Comparison of ENCODE assay signal across 18 mouse cellular contexts in the genomic region with DNA sequence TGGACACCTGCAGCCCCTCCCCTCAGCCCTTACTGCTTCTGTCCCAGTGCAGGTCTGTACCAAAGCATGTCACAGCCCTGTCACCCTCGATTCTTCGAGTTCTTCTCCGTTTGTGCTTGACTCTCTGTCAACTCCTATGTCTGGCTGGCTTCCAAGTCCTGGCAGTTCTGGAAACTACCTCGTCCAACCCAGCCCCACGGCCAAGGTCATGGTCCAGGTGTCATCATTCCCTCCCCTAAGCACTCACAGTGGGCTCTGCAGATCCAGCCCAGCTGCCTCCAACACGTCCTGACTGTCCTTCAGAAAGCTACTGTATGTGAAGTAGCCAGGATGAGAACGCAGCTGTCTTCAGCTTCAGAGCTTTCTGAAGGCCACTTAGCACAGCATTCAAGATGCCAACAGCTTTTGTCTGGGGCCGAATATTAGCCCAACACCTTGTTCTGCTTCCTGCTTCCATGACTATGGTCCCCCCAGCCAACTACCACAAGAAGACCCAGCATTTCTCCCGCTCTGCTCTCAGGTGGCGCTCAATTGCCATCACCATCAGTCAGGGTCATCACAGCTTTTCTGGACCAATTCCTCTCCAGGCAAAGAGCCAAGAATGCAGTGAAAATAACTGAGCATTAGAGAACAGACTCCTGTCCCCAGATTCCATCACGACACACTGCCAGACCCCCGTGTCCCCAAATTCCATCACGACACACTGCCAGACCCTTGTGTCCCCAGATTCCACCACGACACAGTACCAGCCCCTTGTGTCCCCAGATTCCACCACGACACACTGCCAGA. TPM values are rescaled to one million over a fixed set of nuclear protein-coding genes. Genes with fewer than 3 reads are reported as not detected.
DNase-seq lines count a peak whose midpoint lies in the region; ATAC-seq and TF ChIP-seq lines count a peak whose summit lies in the region.
"Had no signal": no experiment of that assay in that cellular context is flagged by ENCODE, and none has a peak within 500 bp of the region (broad histone marks: within the 10 kb centered on the region; RNA-seq: fewer than 3 reads in every experiment).

No protein-coding gene starts in this region.

- 45% methylated on average over 15 of the region's 15 CpGs for WGBS in heart, adult 2 months
- WGBS in kidney, adult 2 months = 67% methylated on average over 15 of the region's 15 CpGs
- 79% methylated on average over 15 of the region's 15 CpGs for WGBS in kidney, embryonic 16.5 days
- WGBS in heart, embryonic 16.5 days = 36% methylated on average over 15 of the region's 15 CpGs

- H3K4me2 ChIP-seq in kidney, embryonic 16.5 days (replicated peaks; ENCODE audit: low read depth, low read length) = no peak overlapping the region
- H3K4me2 ChIP-seq in heart, embryonic 16.5 days (ENCODE audit: low read depth, low read length) = no peak overlapping the region
- H3K4me2 ChIP-seq: intestine, embryonic 15.5 days; liver, embryonic 13.5 days; neural tube, embryonic 15.5 days; stomach, embryonic 15.5 days had no signal

- no peak for TF ChIP-seq POLR2A in heart, adult 2 months (IDR thresholded peaks at IDR 0.05; ENCODE audit: insufficient read depth, low read depth, low read length)
- TF ChIP-seq POLR2A in kidney, adult 2 months (IDR thresholded peaks at IDR 0.05; ENCODE audit: low read depth, low read length) = no peak

- TF ChIP-seq EP300 in heart, adult 2 months (IDR thresholded peaks at IDR 0.05; ENCODE audit: insufficient read depth, low read depth, low read length) = no peak

- H3K27me3 ChIP-seq in heart, adult 2 months (ENCODE audit: control insufficient read depth, insufficient read depth, low read length) = no peaks in the 10 kb centered on the region
- no peaks in the 10 kb centered on the region for H3K27me3 ChIP-seq in kidney, adult 2 months (replicated peaks; ENCODE audit: control insufficient read depth, insufficient read depth, low read length)
- no peaks in the 10 kb centered on the region for H3K27me3 ChIP-seq in kidney, embryonic 16.5 days (ENCODE audit: insufficient read depth, low read length)
- H3K27me3 ChIP-seq in heart, embryonic 16.5 days (ENCODE audit: control insufficient read depth, insufficient read depth, low read length) = no peaks in the 10 kb centered on the region
- H3K27me3 ChIP-seq: intestine, embryonic 15.5 days; neural tube, embryonic 15.5 days; stomach, embryonic 15.5 days had no signal

- peak; percentile 14 to 26 for DNase-seq in heart, adult 18-20 months
- DNase-seq in heart, adult 2 months = no peak
- DNase-seq in kidney, adult 2 months = peak; percentile 43
- peak; percentile 18 for DNase-seq in kidney, adult 9 months
- no peak for DNase-seq in frontal cortex, postnatal 36 days (ENCODE audit: low spot score in 2 of 2)
- DNase-seq in ovary, postnatal 36 days (ENCODE audit: low spot score) = no peak
- DNase-seq: cerebellum, adult 8-10 months; embryo, embryonic 11 days; liver, embryonic 13.5 days; spleen, adult 18-20 months; thymus, postnatal 14 days had no signal

- intact Hi-C loops in heart, adult 2 months (cut with DNase I) = no loop called here

- no peak overlapping the region for H3K27ac ChIP-seq in heart, adult 2 months
- H3K27ac ChIP-seq in kidney, adult 2 months (ENCODE audit: insufficient read depth, low read depth, low read length) = no peak overlapping the region
- H3K27ac ChIP-seq in kidney, embryonic 16.5 days (ENCODE audit: low read length) = no peak overlapping the region
- peak overlapping the region; percentile 81 for H3K27ac ChIP-seq in heart, embryonic 16.5 days (ENCODE audit: low read length)
- H3K27ac ChIP-seq: intestine, embryonic 15.5 days; liver, embryonic 13.5 days; midbrain, embryonic 10.5 days; neural tube, embryonic 15.5 days; stomach, embryonic 15.5 days had no signal

- no peaks in the 10 kb centered on the region for H3K36me3 ChIP-seq in heart, adult 2 months (ENCODE audit: control insufficient read depth, insufficient read depth, low read length)
- no peaks in the 10 kb centered on the region for H3K36me3 ChIP-seq in kidney, adult 2 months (ENCODE audit: control insufficient read depth, insufficient read depth, low read length)
- H3K36me3 ChIP-seq in kidney, embryonic 16.5 days (ENCODE audit: insufficient read depth, low read length) = peaks cover 12% of the 10 kb centered on the region; the same call in 1 of the 2 replicates
- H3K36me3 ChIP-seq in heart, embryonic 16.5 days (ENCODE audit: control insufficient read depth, insufficient read depth) = no peaks in the 10 kb centered on the region
- H3K36me3 ChIP-seq: liver, embryonic 13.5 days had no signal

- no peak for TF ChIP-seq CTCF in heart, adult 2 months (IDR thresholded peaks at IDR 0.05)
- TF ChIP-seq CTCF in kidney, adult 2 months (conservative IDR thresholded peaks at IDR 0.05; ENCODE audit: insufficient read depth, insufficient read length, low read depth, low read length) = no peak

- no peak overlapping the region for H3K4me3 ChIP-seq in heart, adult 2 months
- no peak overlapping the region for H3K4me3 ChIP-seq in kidney, adult 2 months (ENCODE audit: insufficient read depth, low read depth, low read length)
- no peak overlapping the region for H3K4me3 ChIP-seq in kidney, embryonic 16.5 days (ENCODE audit: low read length)
- H3K4me3 ChIP-seq in heart, embryonic 16.5 days (ENCODE audit: low read length) = no peak overlapping the region
- H3K4me3 ChIP-seq: intestine, embryonic 15.5 days; liver, embryonic 13.5 days; midbrain, embryonic 10.5 days; neural tube, embryonic 15.5 days; stomach, embryonic 15.5 days had no signal

- no peaks in the 10 kb centered on the region for H3K79me2 ChIP-seq in heart, adult 2 months (replicated peaks; ENCODE audit: control insufficient read depth, insufficient read depth, low read length)

- no peaks in the 10 kb centered on the region for H3K9me3 ChIP-seq in kidney, embryonic 16.5 days (ENCODE audit: low read length)
- no peaks in the 10 kb centered on the region for H3K9me3 ChIP-seq in heart, embryonic 16.5 days (replicated peaks; ENCODE audit: control insufficient read depth, low read length)
- H3K9me3 ChIP-seq: intestine, embryonic 15.5 days; liver, embryonic 13.5 days; midbrain, embryonic 10.5 days; neural tube, embryonic 15.5 days; stomach, embryonic 15.5 days had no signal

- no peaks in the 10 kb centered on the region for H3K4me1 ChIP-seq in heart, adult 2 months (ENCODE audit: control insufficient read depth, insufficient read depth, low read length)
- H3K4me1 ChIP-seq in kidney, adult 2 months (ENCODE audit: control insufficient read depth, insufficient read depth, low read length) = no peaks in the 10 kb centered on the region
- H3K4me1 ChIP-seq in kidney, embryonic 16.5 days (ENCODE audit: insufficient read depth, low read length) = no peaks in the 10 kb centered on the region
- H3K4me1 ChIP-seq in heart, embryonic 16.5 days (ENCODE audit: control insufficient read depth, insufficient read depth, low read length) = peaks cover 33% of the 10 kb centered on the region
- H3K4me1 ChIP-seq: intestine, embryonic 15.5 days; liver, embryonic 13.5 days; midbrain, embryonic 10.5 days; neural tube, embryonic 15.5 days; stomach, embryonic 15.5 days had no signal

- no peak overlapping the region for H3K9ac ChIP-seq in heart, adult 2 months (ENCODE audit: low read depth, low read length)
- H3K9ac ChIP-seq in kidney, embryonic 16.5 days (replicated peaks; ENCODE audit: low read length) = no peak overlapping the region
- H3K9ac ChIP-seq in heart, embryonic 16.5 days (ENCODE audit: low read length) = no peak overlapping the region
- H3K9ac ChIP-seq: intestine, embryonic 15.5 days; liver, embryonic 13.5 days; neural tube, embryonic 15.5 days; stomach, embryonic 15.5 days had no signal

- no peak for ATAC-seq in kidney, embryonic 16.5 days (ENCODE audit: low FRiP score, low TSS enrichment)
- peak; percentile 42; the same call in 1 of the 2 replicates for ATAC-seq in heart, embryonic 16.5 days (replicated peaks; ENCODE audit: extremely low read depth, insufficient read depth, low FRiP score)
- ATAC-seq: forebrain, embryonic 14.5 days; intestine, embryonic 15.5 days had no signal

RNA-seq across cellular contexts. Expression of gene Vash2, which starts 13.9 kb away (rescaled TPM):
- under 1 TPM; 0.20 to 0.33 TPM for total RNA-seq in heart, adult 18-20 months (2021)
- total RNA-seq in heart, adult 2 months (2021) = under 1 TPM; 0.31 to 0.41 TPM
- 0.27 and 0.50 TPM in 2 replicates for polyA plus RNA-seq in heart, adult 2 months (2012; rRNA removed)
- polyA plus RNA-seq in kidney, adult 2 months (2012; rRNA removed) = 0.15 and 0.22 TPM in 2 replicates
- polyA plus RNA-seq in kidney, embryonic 16.5 days (2015; fragmentation: Nextera tagmentation; extraction: Ambion mirVana) = 27.0 and 29.3 TPM in 2 replicates
- polyA plus RNA-seq in heart, embryonic 16.5 days (2015; fragmentation: Nextera tagmentation; extraction: Ambion mirVana) = 48.3 and 50.6 TPM in 2 replicates

RNA-seq across cellular contexts. Expression of gene Angel2, which starts 40.3 kb away (rescaled TPM):
- total RNA-seq in heart, adult 18-20 months (2021) = 10 to 100 TPM; 23.2 to 28.2 TPM
- total RNA-seq in heart, adult 2 months (2021) = 10 to 100 TPM; 27.7 to 28.0 TPM
- polyA plus RNA-seq in heart, adult 2 months (2012; rRNA removed) = 18.5 and 23.8 TPM in 2 replicates
- 26.6 and 29.6 TPM in 2 replicates for polyA plus RNA-seq in kidney, adult 2 months (2012; rRNA removed)
- 44.8 and 44.9 TPM in 2 replicates for polyA plus RNA-seq in kidney, embryonic 16.5 days (2015; fragmentation: Nextera tagmentation; extraction: Ambion mirVana)
- polyA plus RNA-seq in heart, embryonic 16.5 days (2015; fragmentation: Nextera tagmentation; extraction: Ambion mirVana) = 29.5 and 30.1 TPM in 2 replicates

RNA-seq across cellular contexts. Expression of gene Rps6kc1, which starts 53.6 kb away (rescaled TPM):
- 10 to 100 TPM; 16.6 to 19.8 TPM for total RNA-seq in heart, adult 18-20 months (2021)
- total RNA-seq in heart, adult 2 months (2021) = 10 to 100 TPM; 15.6 to 18.9 TPM
- 6.9 and 9.3 TPM in 2 replicates for polyA plus RNA-seq in heart, adult 2 months (2012; rRNA removed)
- polyA plus RNA-seq in kidney, adult 2 months (2012; rRNA removed) = 5.8 and 8.3 TPM in 2 replicates
- 13.7 and 14.4 TPM in 2 replicates for polyA plus RNA-seq in kidney, embryonic 16.5 days (2015; fragmentation: Nextera tagmentation; extraction: Ambion mirVana)
- polyA plus RNA-seq in heart, embryonic 16.5 days (2015; fragmentation: Nextera tagmentation; extraction: Ambion mirVana) = 10.3 TPM in 2 replicates

Comparison
In these comparisons a context has a peak if more than half of its experiments do, and no peak if none do; other contexts are left out.
1. DNase-seq: peak in heart, adult 18-20 months (2 of 2), kidney, adult 2 months (single experiment) and kidney, adult 9 months (single experiment); none in heart, adult 2 months (0 of 2), frontal cortex, postnatal 36 days (0 of 2) and ovary, postnatal 36 days (single experiment).
2. RNA of gene Vash2, which starts 13.9 kb away (polyA plus RNA-seq): 48.3 to 50.6 TPM in heart, embryonic 16.5 days and 27.0 to 29.3 TPM in kidney, embryonic 16.5 days; 0.27 to 0.50 TPM in heart, adult 2 months and 0.15 to 0.22 TPM in kidney, adult 2 months; every median in the first group is over 10 times any median in the second.